Mouse (Mus musculus) stomach, postnatal 0 days (tissue): ENCODE data around the gene Gm21969. TPM values are rescaled to one million over a fixed set of nuclear protein-coding genes. Genes with fewer than 3 reads are reported as not detected.

ENCODE experiments used
- ATAC-seq: fragments of 200-750 bp; cut with Nextera tagmentation; 2 replicates; pipeline ENCODE4 v1.8.0; 2017; ENCODE audit not compliant: low FRiP score, low TSS enrichment
- DNase-seq: peaks from one replicate; pipeline ENCODE4 v3.0.0-alpha.2; 2016; ENCODE audit warnings: low spot score
- H3K27ac ChIP-seq: fragments of 300-500 bp; sonication (generic); replicated peaks from 2 replicates; pipeline ENCODE4 v1.5.1; 2014; ENCODE audit warnings: mild to moderate bottlenecking, control low read depth
- H3K27me3 ChIP-seq: fragments of 300-500 bp; sonication (generic); 2 replicates; pipeline ENCODE4 v1.6.1; 2014; ENCODE audit warnings: low read length; ENCODE audit not compliant: control insufficient read depth, insufficient read depth
- H3K36me3 ChIP-seq: fragments of 300-500 bp; sonication (generic); 2 replicates; pipeline ENCODE4 v1.6.1; 2014; ENCODE audit warnings: low read length, mixed read lengths; ENCODE audit not compliant: control insufficient read depth, insufficient read depth
- H3K4me1 ChIP-seq: fragments of 300-500 bp; sonication (generic); replicated peaks from 2 replicates; pipeline ENCODE4 v1.6.1; 2014; ENCODE audit warnings: antibody characterized with exemption; ENCODE audit not compliant: control insufficient read depth, insufficient read depth
- H3K4me2 ChIP-seq: fragments of 300-500 bp; sonication (generic); replicated peaks from 2 replicates; pipeline ENCODE4 v1.6.1; 2014; ENCODE audit warnings: low read depth, mild to moderate bottlenecking, control low read depth, moderate library complexity
- H3K4me3 ChIP-seq: fragments of 300-500 bp; sonication (generic); 2 replicates; pipeline ENCODE4 v1.5.1; 2014; ENCODE audit warnings: low read depth, low read length, control low read depth
- H3K9ac ChIP-seq: fragments of 300-500 bp; sonication (generic); 2 replicates; pipeline ENCODE4 v1.6.1; 2014; ENCODE audit warnings: mild to moderate bottlenecking, low read length, control low read depth, mixed read lengths
- H3K9me3 ChIP-seq: fragments of 300-500 bp; sonication (generic); 2 replicates; pipeline ENCODE4 v1.6.1; 2016; ENCODE audit warnings: low read length; ENCODE audit not compliant: control insufficient read depth
- CTCF ChIP-seq: IDR thresholded peaks from 2 replicates; pipeline ENCODE4 v1.5.1; 2016; ENCODE audit warnings: antibody characterized with exemption, low read depth, mild to moderate bottlenecking, moderate library complexity
- EP300 ChIP-seq: optimal IDR thresholded peaks from 2 replicates; pipeline ENCODE3; 2016; ENCODE audit warnings: antibody characterized with exemption
- WGBS: fragments of 180-500 bp; shearing (Covaris S2); extraction: QIAGEN DNeasy Blood & Tissue Kit; methylation state at CpG from one replicate; pipeline ENCODE4 v1.1.7; 2014; 5-methylcytosine and 5-hydroxymethylcytosine counted together
- polyA plus RNA-seq: library from polyadenylated mRNA; unstranded; fragments of >200 nt; fragmentation: Nextera tagmentation; extraction: Ambion mirVana; gene quantifications from 2 replicates; pipeline ENCODE4 v1.2.1, GENCODE M21; 2015

Gene Gm21969
- polyA plus RNA-seq, 1 experiment from 2014 or later = not detected

DNA sequence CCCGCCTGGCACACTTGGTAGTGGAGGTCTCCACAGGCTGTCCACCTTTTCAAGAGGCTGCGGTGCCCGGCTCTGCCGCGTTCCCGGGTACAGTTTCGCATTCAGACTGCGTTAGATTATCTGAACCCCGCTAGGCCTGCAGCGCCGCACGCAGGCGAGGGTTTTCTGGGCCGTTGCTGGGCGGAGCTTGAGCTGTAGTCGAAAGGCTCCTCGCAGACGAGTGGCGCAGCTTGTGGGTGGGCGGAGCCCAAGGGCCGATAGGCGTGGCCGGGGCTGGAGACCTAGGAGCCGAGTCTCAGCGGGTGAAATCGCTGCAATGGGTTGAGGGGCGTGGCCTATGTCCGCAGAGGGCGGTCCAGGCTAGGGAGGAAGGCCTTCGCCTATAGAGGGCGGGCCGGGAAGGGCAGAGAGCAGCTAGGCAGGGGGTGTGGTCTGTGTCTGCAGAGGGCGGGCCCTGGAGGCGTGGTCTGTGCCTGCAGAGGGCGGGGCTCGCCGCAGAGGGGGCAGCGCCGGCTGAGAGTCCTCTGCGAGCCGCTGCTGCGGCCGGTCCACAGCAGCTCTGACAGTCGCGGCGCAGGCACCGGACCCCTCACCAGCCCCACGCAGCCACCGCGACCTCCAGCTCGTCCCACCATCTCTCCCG is 28.7 kb upstream of the Gm21969 start:
- Histone ChIP-seq H3K27ac (peak overlapping the region; percentile 93), H3K9me3 (no peaks in the 10 kb centered on the region), H3K4me3 (peak overlapping the region; percentile 88), H3K4me1 (peaks cover 3% of the 10 kb centered on the region), H3K36me3 (no peaks in the 10 kb centered on the region), H3K27me3 (no peaks in the 10 kb centered on the region), H3K4me2 (peak overlapping the region; percentile 95), H3K9ac (peak overlapping the region; percentile 87)
- ATAC-seq (peak; percentile 97), DNase-seq (peak; percentile 100)
- TF ChIP-seq EP300 (no peak), CTCF (peak; percentile 82)
- WGBS = under 1% methylated on average over 39 of the region's 52 CpGs

DNA sequence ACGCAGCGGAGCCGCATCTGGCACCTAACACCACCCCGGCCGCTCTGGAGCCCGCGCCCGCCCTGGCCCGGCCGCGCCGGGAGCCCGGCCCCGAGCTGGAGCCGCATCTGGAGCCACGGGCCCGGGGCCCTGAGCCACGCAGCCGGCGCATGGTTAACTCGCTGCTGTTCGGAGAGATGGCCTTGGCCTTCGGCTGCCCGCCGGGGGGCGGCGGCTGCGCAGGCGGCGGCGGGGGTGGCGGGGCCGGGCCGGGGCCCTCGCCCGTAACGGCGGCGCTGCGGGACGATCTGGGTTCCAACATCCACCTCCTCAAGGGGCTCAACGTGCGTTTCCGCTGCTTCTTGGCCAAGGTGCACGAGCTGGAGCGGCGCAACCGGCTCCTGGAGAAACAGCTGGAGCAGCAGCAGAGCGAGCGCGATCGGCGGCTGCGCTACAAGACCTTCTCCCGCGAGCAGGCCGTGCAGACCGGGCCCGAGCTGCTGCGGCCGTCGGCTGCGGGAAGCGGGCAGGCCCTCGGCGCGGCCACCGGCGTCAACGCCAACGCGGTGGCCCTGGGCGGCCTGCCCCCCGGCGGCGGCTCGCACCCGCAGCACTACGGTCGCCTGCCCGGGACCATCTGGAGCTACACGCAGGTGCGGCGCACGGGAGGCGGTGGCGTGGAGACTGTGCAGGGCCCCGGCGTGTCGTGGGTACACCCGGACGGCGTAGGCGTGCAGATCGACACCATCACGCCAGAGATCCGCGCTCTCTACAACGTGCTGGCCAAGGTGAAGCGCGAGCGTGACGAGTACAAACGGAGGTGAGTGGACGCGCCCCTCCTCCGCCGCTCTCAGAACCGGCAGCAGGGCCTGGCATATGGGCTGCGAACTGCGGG is 27.9 kb upstream of the Gm21969 start:
- Histone ChIP-seq H3K9me3 (no peaks in the 10 kb centered on the region), H3K9ac (peak overlapping the region; percentile 87), H3K4me1 (peaks cover 11% of the 10 kb centered on the region), H3K36me3 (no peaks in the 10 kb centered on the region), H3K27me3 (no peaks in the 10 kb centered on the region), H3K4me3 (peak overlapping the region; percentile 88), H3K4me2 (peak overlapping the region; percentile 95), H3K27ac (peak overlapping the region; percentile 93)
- WGBS = under 1% methylated on average over 74 of the region's 111 CpGs
- peak; percentile 55 for ATAC-seq
- DNase-seq = peak; percentile 61
- no peak for TF ChIP-seq EP300
- TF ChIP-seq CTCF = peak; percentile 22; the same call in 1 of the 2 replicates

DNA sequence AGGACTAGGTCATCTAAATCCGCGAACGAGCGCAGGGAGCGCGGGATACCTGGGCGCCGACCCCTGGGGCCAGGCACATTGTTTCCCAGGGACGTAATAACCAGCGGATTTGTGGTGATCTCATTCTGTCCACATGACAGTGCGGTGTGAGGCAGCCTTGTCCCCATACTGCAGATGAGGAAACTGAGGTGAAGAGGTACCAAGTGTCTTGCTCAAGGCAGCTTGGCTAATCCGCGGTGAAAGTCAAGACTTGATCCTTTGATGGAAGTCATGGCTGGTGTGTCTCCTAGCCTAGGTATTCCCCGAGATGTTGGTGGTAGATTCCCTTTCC is 27.3 kb upstream of the Gm21969 start:
- H3K4me1 ChIP-seq = peaks cover 14% of the 10 kb centered on the region
- no peaks in the 10 kb centered on the region for H3K27me3 ChIP-seq
- no peaks in the 10 kb centered on the region for H3K9me3 ChIP-seq
- H3K9ac ChIP-seq = peak overlapping the region; percentile 87
- no peaks in the 10 kb centered on the region for H3K36me3 ChIP-seq
- H3K27ac ChIP-seq = no peak overlapping the region
- peak overlapping the region; percentile 88 for H3K4me3 ChIP-seq
- DNase-seq (no peak), ATAC-seq (no peak)
- H3K4me2 ChIP-seq = peak overlapping the region; percentile 95
- 8% methylated on average over 14 of the region's 14 CpGs for WGBS
- no peak for TF ChIP-seq CTCF
- TF ChIP-seq EP300 = no peak

DNA sequence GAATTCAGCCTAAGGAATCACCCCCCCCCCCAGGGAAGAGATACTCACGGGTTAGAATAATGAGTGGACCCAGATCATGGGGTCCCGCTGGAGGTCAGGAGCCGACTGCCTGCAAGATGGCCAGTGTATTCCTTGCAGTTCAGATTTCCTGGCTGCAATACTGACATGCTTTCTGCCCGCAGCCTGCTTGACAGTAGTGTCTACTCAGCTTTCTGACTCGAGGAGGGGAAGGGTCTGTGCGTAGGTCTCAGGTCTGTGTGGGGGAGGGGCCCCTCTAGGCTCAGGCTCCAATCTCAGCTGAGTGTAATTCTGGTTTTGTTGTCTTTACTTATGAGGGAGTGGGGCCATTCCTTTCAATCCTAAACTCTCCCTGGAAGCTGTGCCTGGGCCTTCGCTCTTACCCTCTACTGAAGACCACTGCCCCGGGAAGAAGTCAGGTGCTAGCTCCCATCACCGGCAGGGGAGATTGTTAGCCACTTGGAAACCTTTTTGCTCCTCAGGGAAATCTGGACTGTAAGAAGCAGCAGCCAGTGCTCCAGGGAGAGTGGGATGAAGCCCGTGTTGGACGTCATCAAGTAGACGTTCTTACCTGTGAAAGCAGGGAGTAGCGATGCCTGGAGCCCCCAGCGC is 26.6 kb upstream of the Gm21969 start:
- H3K4me3 ChIP-seq = peak overlapping the region; percentile 88
- no peak overlapping the region for H3K27ac ChIP-seq
- ATAC-seq (no peak), DNase-seq (no peak)
- TF ChIP-seq EP300 = no peak
- TF ChIP-seq CTCF = no peak
- no peaks in the 10 kb centered on the region for H3K27me3 ChIP-seq
- 50% methylated on average over 14 of the region's 14 CpGs for WGBS
- peak overlapping the region; percentile 87; the same call in 1 of the 2 replicates for H3K9ac ChIP-seq
- H3K4me2 ChIP-seq = peak overlapping the region; percentile 95
- H3K36me3 ChIP-seq = no peaks in the 10 kb centered on the region
- H3K4me1 ChIP-seq = peaks cover 19% of the 10 kb centered on the region
- no peaks in the 10 kb centered on the region for H3K9me3 ChIP-seq

DNA sequence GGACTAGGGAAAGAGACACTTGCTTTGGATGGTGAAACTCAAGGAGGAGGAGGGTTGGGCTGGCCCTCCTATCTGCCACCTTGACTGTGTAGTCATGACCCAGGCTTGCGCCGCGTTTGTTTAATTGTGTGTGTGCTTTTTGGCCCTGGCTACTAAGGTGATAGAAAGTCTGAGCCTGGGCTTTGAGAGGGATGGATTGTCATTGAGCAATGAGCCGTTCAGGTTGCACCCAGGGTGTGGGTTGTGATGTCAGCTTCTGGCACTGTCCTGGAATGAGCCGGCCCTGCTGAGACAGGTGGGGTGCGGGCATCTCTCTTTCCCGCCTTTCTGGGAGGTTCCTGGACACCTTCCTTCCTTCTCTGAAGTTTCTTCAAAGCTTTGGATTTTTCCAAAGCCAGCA is 26.0 kb upstream of the Gm21969 start:
- WGBS = 72% methylated on average over 7 of the region's 7 CpGs
- DNase-seq (peak; percentile 34), ATAC-seq (no peak)
- Histone ChIP-seq H3K4me2 (peak overlapping the region; percentile 95), H3K4me1 (peaks cover 26% of the 10 kb centered on the region), H3K9ac (no peak overlapping the region), H3K27me3 (no peaks in the 10 kb centered on the region), H3K4me3 (peak overlapping the region; percentile 88), H3K36me3 (no peaks in the 10 kb centered on the region), H3K27ac (no peak overlapping the region), H3K9me3 (no peaks in the 10 kb centered on the region)
- TF ChIP-seq CTCF (no peak), EP300 (no peak)
